Mouse (Mus musculus) Patski (cell line): ENCODE measurements at regions not wholly inside any gene's neighbourhood (a gene's known extent, or its start where the extent isn't known, plus 50 kb on each side); places are given as distances from the start of the nearest gene placed in this dataset.

ENCODE experiments used
- ATAC-seq: fragments of 100-300 bp; one replicate; pipeline ENCODE4 v1.8.0; 2021
- CTCF ChIA-PET: fragments of 350-600 bp; sonication (Branson Sonifier 250); formaldehyde crosslinking; loops from one replicate; lab custom pipeline; 2022; ENCODE audit warnings: inconsistent platforms; lab: Charles Lee
- POLR2A ChIA-PET: fragments of 350-600 bp; sonication (Branson Sonifier 250); formaldehyde crosslinking; loops from one replicate; lab custom pipeline; 2022; ENCODE audit warnings: antibody characterized with exemption, inconsistent platforms; lab: Charles Lee
- DNase-seq: peaks from one replicate; pipeline ENCODE4 v3.0.0-alpha.2; 2011; ENCODE audit warnings: low read depth, low spot score
- H3K27me3 ChIP-seq: fragments of 371-371 bp; one replicate; pipeline ENCODE4 v1.5.1; 2021
- CTCF ChIP-seq: fragments of 100-300 bp; IDR thresholded peaks from one replicate; pipeline ENCODE4 v1.5.1; 2021
- in situ Hi-C: fragments of 300-500 bp; cut with MboI; formaldehyde crosslinking; loops from 3 replicates; pipeline ENCODE4 v1.11.1; 2018; ENCODE audit warnings: low pct_unique_long_range_greater_than_20kb, mixed read lengths

DNA sequence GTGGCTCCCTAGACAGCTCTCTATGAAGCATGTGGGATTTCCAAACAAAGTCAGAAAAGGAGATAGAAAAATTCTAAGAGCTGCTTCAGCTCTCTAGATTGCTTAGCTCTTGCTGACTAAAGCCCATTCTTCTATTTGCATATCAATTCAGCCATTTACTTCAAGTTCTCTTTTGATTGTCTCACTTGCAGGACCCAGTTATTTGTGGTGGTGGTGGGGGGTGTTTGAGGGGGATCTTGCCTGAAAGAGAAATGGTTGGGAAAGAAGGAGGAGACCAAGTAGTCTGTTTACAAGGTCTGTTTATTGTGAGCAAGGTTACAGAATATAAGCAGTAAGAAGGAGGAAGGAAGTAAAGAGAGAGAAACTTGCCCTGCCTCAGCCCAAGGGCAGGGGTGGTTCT lies 135.6 kb downstream of the Bche start:
- ChIA-PET CTCF (interaction anchor here (1.1 kb wide), 1 partner anchor 13 kb away, joined by 3 read pairs; no protein-coding TSS in a partner anchor), POLR2A (no interaction called here)
- DNase-seq: no peak
- TF ChIP-seq CTCF: no peak
- in situ Hi-C loops: no loop called here
- no peak for ATAC-seq
- H3K27me3 ChIP-seq: no peaks in the 10 kb centered on the region

DNA sequence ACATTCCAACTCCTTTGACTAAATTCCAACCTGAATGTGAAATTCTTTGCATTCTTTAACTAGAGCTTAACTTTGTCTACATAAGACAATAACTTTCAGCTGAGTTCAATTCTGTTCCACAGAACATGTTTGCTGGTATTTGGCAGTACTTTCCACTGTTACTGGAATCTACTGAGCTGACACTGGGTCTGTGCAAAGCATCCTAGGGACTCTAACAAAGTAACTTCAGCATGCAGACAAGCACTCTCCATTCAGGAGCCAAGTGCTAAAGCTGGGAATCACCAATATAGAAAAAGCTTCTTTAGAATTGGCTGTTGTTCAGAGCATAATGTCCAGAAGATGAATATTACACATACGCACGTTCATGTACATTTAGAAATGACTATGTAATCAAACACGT lies 138.9 kb downstream of the Bche start:
- ChIA-PET CTCF (no interaction called here), POLR2A (no interaction called here)
- ATAC-seq (no peak), DNase-seq (no peak)
- in situ Hi-C loops: no loop called here
- H3K27me3 ChIP-seq: no peaks in the 10 kb centered on the region
- TF ChIP-seq CTCF: no peak
